11 mouse cellular contexts compared by ENCODE assay signal in genomic region chr2:151894209-151894980, GRCm38 (mm10). TPM values are rescaled to one million over a fixed set of nuclear protein-coding genes. Genes with fewer than 3 reads are reported as not detected.
DNase-seq lines count a peak whose midpoint lies in the region; ATAC-seq and TF ChIP-seq lines count a peak whose summit lies in the region.
"Had no signal": no experiment of that assay in that cellular context is flagged by ENCODE, and none has a peak within 500 bp of the region (broad histone marks: within the 10 kb centered on the region; RNA-seq: fewer than 3 reads in every experiment).

No protein-coding gene starts in this region.

- no peaks in the 10 kb centered on the region for H3K36me3 ChIP-seq in embryonic facial prominence, embryonic 15.5 days
- no peaks in the 10 kb centered on the region for H3K36me3 ChIP-seq in kidney, embryonic 14.5 days (ENCODE audit: control insufficient read depth, insufficient read depth, low read length)
- H3K36me3 ChIP-seq in midbrain, embryonic 12.5 days: no peaks in the 10 kb centered on the region
- no peaks in the 10 kb centered on the region for H3K36me3 ChIP-seq in intestine, postnatal 0 days (ENCODE audit: control insufficient read depth, insufficient read depth)
- H3K36me3 ChIP-seq: embryonic facial prominence, embryonic 12.5 days had no signal

- H3K4me2 ChIP-seq in embryonic facial prominence, embryonic 15.5 days (replicated peaks): no peak overlapping the region
- H3K4me2 ChIP-seq in kidney, embryonic 14.5 days (replicated peaks; ENCODE audit: low read depth, low read length): no peak overlapping the region
- no peak overlapping the region for H3K4me2 ChIP-seq in midbrain, embryonic 12.5 days (replicated peaks)
- H3K4me2 ChIP-seq in intestine, postnatal 0 days (replicated peaks; ENCODE audit: low read depth): no peak overlapping the region
- H3K4me2 ChIP-seq: embryonic facial prominence, embryonic 12.5 days had no signal

- no peak for TF ChIP-seq CTCF in layer of hippocampus, adult 2 months (conservative IDR thresholded peaks at IDR 0.05)
- no peak for TF ChIP-seq CTCF in intestine, postnatal 0 days (IDR thresholded peaks at IDR 0.05; ENCODE audit: low read depth)

- DNase-seq in layer of hippocampus, adult 2 months (ENCODE audit: low spot score in 2 of 2): peak; percentile 30 to 52
- DNase-seq in layer of hippocampus, adult 9-10 months (ENCODE audit: low spot score): no peak
- no peak for DNase-seq in thymus, postnatal 4 days
- DNase-seq: adrenal gland, postnatal 10 days had no signal

- H3K4me3 ChIP-seq in layer of hippocampus, adult 2 months: no peak overlapping the region
- H3K4me3 ChIP-seq in embryonic facial prominence, embryonic 15.5 days (replicated peaks): no peak overlapping the region
- no peak overlapping the region for H3K4me3 ChIP-seq in kidney, embryonic 14.5 days (ENCODE audit: low read length)
- H3K4me3 ChIP-seq in midbrain, embryonic 12.5 days: no peak overlapping the region
- no peak overlapping the region for H3K4me3 ChIP-seq in intestine, postnatal 0 days (ENCODE audit: low read depth, low read length)
- H3K4me3 ChIP-seq: embryonic facial prominence, embryonic 12.5 days; megakaryocyte, embryonic 14.5 days had no signal

- no peaks in the 10 kb centered on the region for H3K27me3 ChIP-seq in embryonic facial prominence, embryonic 15.5 days
- H3K27me3 ChIP-seq in kidney, embryonic 14.5 days (ENCODE audit: control insufficient read depth, insufficient read depth, low read length): 0 out of 2 replicates have a peak, but pooled peaks cover 3% of the 10 kb centered on the region
- no peaks in the 10 kb centered on the region for H3K27me3 ChIP-seq in midbrain, embryonic 12.5 days
- no peaks in the 10 kb centered on the region for H3K27me3 ChIP-seq in intestine, postnatal 0 days (replicated peaks; ENCODE audit: control insufficient read depth, insufficient read depth, low read length)
- H3K27me3 ChIP-seq: embryonic facial prominence, embryonic 12.5 days had no signal

- 53% methylated on average over 8 of the region's 8 CpGs for WGBS in embryonic facial prominence, embryonic 15.5 days
- 47% methylated on average over 8 of the region's 8 CpGs for WGBS in kidney, embryonic 14.5 days
- 70% methylated on average over 8 of the region's 8 CpGs for WGBS in midbrain, embryonic 12.5 days
- 71% methylated on average over 8 of the region's 8 CpGs for WGBS in intestine, postnatal 0 days

- H3K9me3 ChIP-seq in embryonic facial prominence, embryonic 15.5 days (replicated peaks): no peaks in the 10 kb centered on the region
- no peaks in the 10 kb centered on the region for H3K9me3 ChIP-seq in kidney, embryonic 14.5 days (ENCODE audit: control insufficient read depth, low read length)
- H3K9me3 ChIP-seq in midbrain, embryonic 12.5 days: no peaks in the 10 kb centered on the region
- H3K9me3 ChIP-seq in intestine, postnatal 0 days (ENCODE audit: control insufficient read depth): no peaks in the 10 kb centered on the region
- H3K9me3 ChIP-seq: embryonic facial prominence, embryonic 12.5 days had no signal

- no peak overlapping the region for H3K9ac ChIP-seq in embryonic facial prominence, embryonic 15.5 days
- H3K9ac ChIP-seq in kidney, embryonic 14.5 days (ENCODE audit: low read depth, low read length): no peak overlapping the region
- H3K9ac ChIP-seq in midbrain, embryonic 12.5 days (replicated peaks): no peak overlapping the region
- no peak overlapping the region for H3K9ac ChIP-seq in intestine, postnatal 0 days (ENCODE audit: low read depth, low read length)
- H3K9ac ChIP-seq: embryonic facial prominence, embryonic 12.5 days had no signal

- 0 out of 2 replicates have a peak, but pooled peaks have one; percentile 35 for ATAC-seq in embryonic facial prominence, embryonic 15.5 days (ENCODE audit: insufficient number of reproducible peaks, low FRiP score, low TSS enrichment, low read depth)
- peak; percentile 59 for ATAC-seq in kidney, embryonic 14.5 days (ENCODE audit: low FRiP score, low TSS enrichment)
- peak; percentile 41; the same call in 1 of the 2 replicates for ATAC-seq in midbrain, embryonic 12.5 days (ENCODE audit: low FRiP score, low read depth)
- no peak for ATAC-seq in erythroblast, adult 5-6 weeks (replicated peaks; ENCODE audit: low FRiP score, poor library complexity, severe bottlenecking)
- ATAC-seq in intestine, postnatal 0 days: no peak

- H3K4me1 ChIP-seq in embryonic facial prominence, embryonic 15.5 days: no peaks in the 10 kb centered on the region; the same call in 1 of the 2 replicates
- peaks cover 11% of the 10 kb centered on the region; the same call in 1 of the 2 replicates for H3K4me1 ChIP-seq in kidney, embryonic 14.5 days (ENCODE audit: control insufficient read depth, insufficient read depth, low read length)
- H3K4me1 ChIP-seq in midbrain, embryonic 12.5 days: peaks cover 11% of the 10 kb centered on the region; the same call in 1 of the 2 replicates
- no peaks in the 10 kb centered on the region for H3K4me1 ChIP-seq in intestine, postnatal 0 days (replicated peaks; ENCODE audit: control insufficient read depth, insufficient read depth, low read length)
- H3K4me1 ChIP-seq: megakaryocyte, embryonic 14.5 days had no signal

- no peak overlapping the region for H3K27ac ChIP-seq in layer of hippocampus, adult 2 months
- H3K27ac ChIP-seq in embryonic facial prominence, embryonic 15.5 days (replicated peaks): no peak overlapping the region
- no peak overlapping the region; the same call in 1 of the 2 replicates for H3K27ac ChIP-seq in kidney, embryonic 14.5 days (ENCODE audit: low read depth, low read length)
- H3K27ac ChIP-seq in midbrain, embryonic 12.5 days (replicated peaks): no peak overlapping the region
- no peak overlapping the region for H3K27ac ChIP-seq in intestine, postnatal 0 days (ENCODE audit: low read depth, low read length)
- H3K27ac ChIP-seq: embryonic facial prominence, embryonic 12.5 days had no signal

RNA-seq across cellular contexts. Expression of gene Angpt4, which starts 16.6 kb away (rescaled TPM):
- total RNA-seq in layer of hippocampus, adult 2 months (2021): under 1 TPM in 1 of 2 experiments, not detected in 1; 0.20 TPM
- 1.4 and 2.8 TPM in 2 replicates for polyA plus RNA-seq in embryonic facial prominence, embryonic 15.5 days (2015; fragmentation: Nextera tagmentation; extraction: Ambion mirVana)
- 1.0 and 1.1 TPM in 2 replicates for polyA plus RNA-seq in kidney, embryonic 14.5 days (2014; fragmentation: Nextera tagmentation; extraction: Ambion mirVana)
- polyA plus RNA-seq in midbrain, embryonic 12.5 days (2016; fragmentation: Nextera tagmentation; extraction: Ambion mirVana): 0.43 TPM in 1 of 2 replicates, not detected in the other
- not detected in 2 replicates for total RNA-seq in erythroblast, adult 5-6 weeks (2015; ENCODE audit: low replicate concordance)
- not detected in 2 replicates for total RNA-seq in erythroblast, adult 5-6 weeks (2017; ENCODE audit: low replicate concordance)
- 0.18 and 0.27 TPM in 2 replicates for polyA plus RNA-seq in intestine, postnatal 0 days (2015; fragmentation: Nextera tagmentation; extraction: Ambion mirVana)

RNA-seq across cellular contexts. Expression of gene Rspo4, which starts 51.7 kb away (rescaled TPM):
- not detected for total RNA-seq in layer of hippocampus, adult 2 months (2021)
- polyA plus RNA-seq in embryonic facial prominence, embryonic 15.5 days (2015; fragmentation: Nextera tagmentation; extraction: Ambion mirVana): 3.0 and 3.3 TPM in 2 replicates
- polyA plus RNA-seq in kidney, embryonic 14.5 days (2014; fragmentation: Nextera tagmentation; extraction: Ambion mirVana): 0.21 TPM in 1 of 2 replicates, not detected in the other
- polyA plus RNA-seq in midbrain, embryonic 12.5 days (2016; fragmentation: Nextera tagmentation; extraction: Ambion mirVana): 0.18 TPM in 1 of 2 replicates, not detected in the other
- total RNA-seq in erythroblast, adult 5-6 weeks (2015; ENCODE audit: low replicate concordance): not detected in 2 replicates
- not detected in 2 replicates for total RNA-seq in erythroblast, adult 5-6 weeks (2017; ENCODE audit: low replicate concordance)
- polyA plus RNA-seq in intestine, postnatal 0 days (2015; fragmentation: Nextera tagmentation; extraction: Ambion mirVana): not detected in 2 replicates
- total RNA-seq: adrenal gland, postnatal 10 days had no signal

Comparison
In these comparisons a context has a peak if more than half of its experiments do, and no peak if none do; other contexts are left out.
1. DNase-seq: peak in layer of hippocampus, adult 2 months (2 of 2); none in layer of hippocampus, adult 9-10 months (single experiment) and thymus, postnatal 4 days (single experiment).
2. ATAC-seq: peak in embryonic facial prominence, embryonic 15.5 days (single experiment), kidney, embryonic 14.5 days (single experiment) and midbrain, embryonic 12.5 days (single experiment); none in erythroblast, adult 5-6 weeks (single experiment) and intestine, postnatal 0 days (single experiment).